Mouse (Mus musculus) intestine, embryonic 14.5 days (tissue): ENCODE data around the gene Olfr829. TPM values are rescaled to one million over a fixed set of nuclear protein-coding genes. Genes with fewer than 3 reads are reported as not detected.
"Not testable (repeated sequence)": the region's sequence is repeated elsewhere in the genome, so short reads cannot be mapped to it uniquely, and the experiment has no call there.

Experiments
- ATAC-seq: fragments of 200-750 bp; cut with Nextera tagmentation; replicated peaks from 2 replicates; pipeline ENCODE4 v1.8.0; 2017; ENCODE audit warnings: low read depth, moderate number of reproducible peaks, moderate TSS enrichment, moderate library complexity; ENCODE audit not compliant: low FRiP score, low TSS enrichment
- DNase-seq: peaks from one replicate; pipeline ENCODE4 v3.0.0-alpha.2; 2018; ENCODE audit warnings: low spot score
- H3K27ac ChIP-seq: fragments of 300-500 bp; sonication (generic); 2 replicates; pipeline ENCODE4 v1.5.1; 2014; ENCODE audit warnings: low read depth, mild to moderate bottlenecking, control low read depth
- H3K27me3 ChIP-seq: fragments of 300-500 bp; sonication (generic); replicated peaks from 2 replicates; pipeline ENCODE4 v1.6.1; 2014; ENCODE audit warnings: low read length, control low read depth; ENCODE audit not compliant: control insufficient read depth, insufficient read depth
- H3K36me3 ChIP-seq: fragments of 300-500 bp; sonication (generic); 2 replicates; pipeline ENCODE4 v1.6.1; 2014; ENCODE audit warnings: low read length, control low read depth; ENCODE audit not compliant: control insufficient read depth, insufficient read depth
- H3K4me1 ChIP-seq: fragments of 300-500 bp; sonication (generic); replicated peaks from 2 replicates; pipeline ENCODE4 v1.6.1; 2014; ENCODE audit warnings: low read length, control low read depth, mixed read lengths; ENCODE audit not compliant: control insufficient read depth, insufficient read depth
- H3K4me2 ChIP-seq: fragments of 300-500 bp; sonication (generic); 2 replicates; pipeline ENCODE4 v1.6.1; 2014; ENCODE audit warnings: low read length
- H3K4me3 ChIP-seq: fragments of 300-500 bp; sonication (generic); 2 replicates; pipeline ENCODE4 v1.5.1; 2014; ENCODE audit warnings: low read depth, low read length, control low read depth, mixed read lengths
- H3K9ac ChIP-seq: fragments of 300-500 bp; sonication (generic); 2 replicates; pipeline ENCODE4 v1.6.1; 2014; ENCODE audit warnings: mild to moderate bottlenecking, low read length
- H3K9me3 ChIP-seq: fragments of 300-500 bp; sonication (generic); 2 replicates; pipeline ENCODE4 v1.6.1; 2016; ENCODE audit warnings: low read length, control low read depth; ENCODE audit not compliant: control insufficient read depth
- WGBS: fragments of 180-500 bp; shearing (Covaris S2); extraction: QIAGEN DNeasy Blood & Tissue Kit; methylation state at CpG from one replicate; pipeline ENCODE4 v1.1.7; 2014; 5-methylcytosine and 5-hydroxymethylcytosine counted together
- polyA plus RNA-seq: library from polyadenylated mRNA; unstranded; fragments of >200 nt; fragmentation: Nextera tagmentation; extraction: Ambion mirVana; gene quantifications from 2 replicates; pipeline ENCODE4 v1.2.1, GENCODE M21; 2014

Gene Olfr829
- polyA plus RNA-seq = not detected in 2 replicates

DNA sequence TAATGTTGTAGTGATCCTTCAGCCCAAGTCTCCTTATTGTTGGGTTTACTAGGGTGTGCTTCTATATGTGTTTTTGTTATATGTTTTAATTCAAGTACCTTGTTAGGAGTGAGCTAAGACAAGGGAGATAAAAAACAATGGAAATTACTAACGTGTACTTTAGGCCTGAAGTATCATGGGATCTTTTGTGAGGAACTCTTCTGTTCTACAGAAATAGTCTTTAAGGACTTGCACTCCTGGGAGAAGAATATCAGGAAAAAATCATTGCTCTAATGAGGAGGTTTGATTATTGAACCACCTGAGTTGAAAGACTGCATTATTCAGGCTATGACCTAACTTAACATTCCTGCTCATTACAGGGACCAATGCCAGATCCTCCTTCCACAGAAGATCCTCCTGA is at the start of gene Olfr829:
Gene Olfr829, plus strand, starts transcription at position 301 of the 400 bp plus-strand sequence.
- Histone ChIP-seq H3K4me2 (no peak within 1 kb of the TSS), H3K36me3 (no peaks in the 10 kb centered on the region), H3K4me3 (no peak within 1 kb of the TSS), H3K9me3 (no peaks in the 10 kb centered on the region), H3K4me1 (no peaks in the 10 kb centered on the region), H3K9ac (no peak within 1 kb of the TSS), H3K27ac (no peak within 1 kb of the TSS), H3K27me3 (no peaks in the 10 kb centered on the region)
- ATAC-seq (no peak), DNase-seq (no peak)
- WGBS = 61% methylated on average over 1 of the region's 1 CpGs

DNA sequence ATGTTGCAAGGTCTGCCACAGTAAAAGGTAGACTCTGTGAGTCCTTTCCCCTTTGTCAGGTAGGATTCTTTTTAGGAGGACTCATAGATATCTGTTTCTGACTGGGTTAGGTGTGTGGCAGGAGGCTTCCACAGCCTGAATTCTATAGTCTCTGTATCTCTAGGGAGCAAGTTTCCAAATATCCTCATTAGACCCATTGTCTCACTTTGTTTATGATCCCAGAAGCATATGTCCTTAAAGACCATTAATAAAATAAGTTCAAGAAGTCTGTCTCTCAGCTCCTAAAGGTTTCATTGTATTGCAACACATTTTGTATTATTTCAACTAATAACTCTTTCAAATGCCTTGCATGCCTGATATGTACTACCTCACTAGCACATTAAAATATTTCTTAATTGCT is 35.3 kb upstream of the Olfr829 start, which contains the start of gene Olfr828:
Gene Olfr828, minus strand, starts transcription at position 101 of the 400 bp plus-strand sequence.
- Histone ChIP-seq H3K9me3 (no peaks in the 10 kb centered on the region), H3K27ac (no peak within 1 kb of the TSS)
- ATAC-seq = no peak

DNA sequence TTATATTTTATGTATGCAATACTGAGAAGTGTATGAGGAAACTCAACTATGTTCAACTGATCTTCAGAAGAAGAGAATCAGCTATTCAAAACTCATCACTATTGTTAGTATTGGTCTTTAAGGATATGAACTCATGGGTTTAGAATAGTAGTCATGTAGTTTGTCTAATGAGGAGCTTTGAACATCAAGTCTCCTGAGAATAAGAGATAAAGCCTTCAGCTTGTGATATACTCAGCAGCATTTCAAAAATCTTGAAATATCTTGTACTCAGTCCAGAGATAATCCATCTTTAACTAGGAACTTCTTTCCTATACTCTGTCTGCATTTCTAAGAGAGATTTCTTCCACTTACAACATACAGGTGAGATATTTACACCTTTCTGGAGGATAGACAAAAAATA is 19.7 kb downstream of the Olfr829 start, which contains the start of gene Olfr830:
Gene Olfr830, plus strand, starts transcription at position 301 of the 400 bp plus-strand sequence.
- H3K4me1 ChIP-seq = no peaks in the 10 kb centered on the region
- H3K27me3 ChIP-seq = no peaks in the 10 kb centered on the region
- no peak for DNase-seq
- no peak for ATAC-seq
- H3K4me3 ChIP-seq = no peak within 1 kb of the TSS
- H3K4me2 ChIP-seq = no peak within 1 kb of the TSS
- H3K9ac ChIP-seq = no peak within 1 kb of the TSS
- no peaks in the 10 kb centered on the region for H3K36me3 ChIP-seq
- no peak within 1 kb of the TSS for H3K27ac ChIP-seq
- H3K9me3 ChIP-seq = no peaks in the 10 kb centered on the region

More for the DNA sequence above, 35.3 kb upstream of the Olfr829 start, which contains the start of gene Olfr828:
- no peaks in the 10 kb centered on the region for H3K4me1 ChIP-seq
- H3K4me3 ChIP-seq = no peak within 1 kb of the TSS
- DNase-seq = no peak
- H3K9ac ChIP-seq = no peak within 1 kb of the TSS
- no peak within 1 kb of the TSS for H3K4me2 ChIP-seq
- no peaks in the 10 kb centered on the region for H3K27me3 ChIP-seq
- H3K36me3 ChIP-seq = no peaks in the 10 kb centered on the region

DNA sequence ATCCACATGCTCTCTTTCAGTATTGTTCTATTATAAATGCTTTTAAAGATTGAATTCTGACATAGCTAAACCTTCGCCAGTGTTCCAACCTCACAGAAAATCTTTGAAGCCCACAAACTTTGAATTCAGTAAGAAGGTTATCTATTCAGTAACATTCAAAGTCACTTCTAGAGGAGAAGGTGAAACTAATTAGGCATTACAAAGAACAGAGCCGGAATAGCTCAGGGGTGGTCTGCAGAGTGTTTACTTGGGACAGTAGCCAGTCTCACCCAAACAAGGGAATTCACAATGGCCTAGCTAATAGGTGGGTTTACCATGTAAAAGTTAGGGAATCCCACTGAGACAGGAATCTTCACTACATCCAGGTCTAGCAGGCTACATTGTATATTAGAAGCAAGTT is 53.0 kb downstream of the Olfr829 start:
- not testable (repeated sequence) for DNase-seq, ATAC-seq, H3K9me3 ChIP-seq, H3K4me3 ChIP-seq, H3K9ac ChIP-seq, H3K27me3 ChIP-seq, H3K27ac ChIP-seq, H3K4me1 ChIP-seq, H3K36me3 ChIP-seq, H3K4me2 ChIP-seq
- WGBS = 70% methylated on average over 2 of the region's 2 CpGs

Other genes with a start within 250 kb of the Olfr829 start
- gene Muc16, start 180.4 kb upstream of the Olfr829 start, polyA plus RNA-seq = 7.3 and 9.1 TPM in 2 replicates
- not detected in 2 replicates for gene Olfr24, start 90.9 kb upstream of the Olfr829 start, polyA plus RNA-seq
- not detected in 2 replicates for gene Olfr828, start 35.4 kb upstream of the Olfr829 start, polyA plus RNA-seq
- gene Olfr830, start 19.8 kb downstream of the Olfr829 start, polyA plus RNA-seq = not detected in 2 replicates
- gene Olfr832, start 82.2 kb downstream of the Olfr829 start, polyA plus RNA-seq = not detected in 2 replicates
- gene Olfr834, start 133.1 kb downstream of the Olfr829 start, polyA plus RNA-seq = not detected in 2 replicates
- not detected in 2 replicates for gene Olfr835, start 177.8 kb downstream of the Olfr829 start, polyA plus RNA-seq